Mouse (Mus musculus): ENCODE data around the gene Lrrc8a.

Gene Lrrc8a

GRCm38 (mm10) chr2:30237199-30237880 lies at the start of gene Lrrc8a:
Gene Lrrc8a, plus strand, starts transcription at chr2:30237715.
- peak; percentile 97 for DNase-seq (ENCODE audit: low read depth, low spot score)

- no peak for DNase-seq (ENCODE audit: low read depth, low spot score)
These were observed 45.5 kb upstream of the Lrrc8a start for GRCm38 (mm10) chr2:30191790-30192580.

DNA sequence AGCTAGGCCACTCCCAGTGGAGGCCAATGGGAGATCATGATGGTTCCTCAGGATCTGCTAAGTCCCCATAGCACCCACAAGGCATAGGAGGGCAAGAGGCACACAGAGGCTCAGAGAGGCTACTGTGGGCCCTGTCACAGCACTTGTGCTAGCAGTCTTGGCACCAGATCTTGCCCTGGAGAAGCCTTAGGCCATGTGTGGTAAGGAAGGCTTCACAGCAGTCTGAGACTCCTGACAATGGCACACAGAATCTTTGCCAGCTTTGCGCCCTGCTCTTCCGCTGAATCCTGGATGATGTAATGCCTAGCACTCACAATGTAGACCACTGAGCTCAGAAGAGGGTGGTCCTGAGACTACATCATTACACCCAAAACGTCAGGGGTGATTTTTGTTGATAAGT lies 42.9 kb upstream of the Lrrc8a start:
- DNase-seq (ENCODE audit: low read depth, low spot score) = no peak

GRCm38 (mm10) chr2:30198021-30198420 lies 39.5 kb upstream of the Lrrc8a start:
- no peak for DNase-seq (ENCODE audit: low read depth, low spot score)

- DNase-seq (ENCODE audit: low read depth, low spot score) = no peak
These were observed 37.5 kb upstream of the Lrrc8a start for GRCm38 (mm10) chr2:30199984-30200383.

DNA sequence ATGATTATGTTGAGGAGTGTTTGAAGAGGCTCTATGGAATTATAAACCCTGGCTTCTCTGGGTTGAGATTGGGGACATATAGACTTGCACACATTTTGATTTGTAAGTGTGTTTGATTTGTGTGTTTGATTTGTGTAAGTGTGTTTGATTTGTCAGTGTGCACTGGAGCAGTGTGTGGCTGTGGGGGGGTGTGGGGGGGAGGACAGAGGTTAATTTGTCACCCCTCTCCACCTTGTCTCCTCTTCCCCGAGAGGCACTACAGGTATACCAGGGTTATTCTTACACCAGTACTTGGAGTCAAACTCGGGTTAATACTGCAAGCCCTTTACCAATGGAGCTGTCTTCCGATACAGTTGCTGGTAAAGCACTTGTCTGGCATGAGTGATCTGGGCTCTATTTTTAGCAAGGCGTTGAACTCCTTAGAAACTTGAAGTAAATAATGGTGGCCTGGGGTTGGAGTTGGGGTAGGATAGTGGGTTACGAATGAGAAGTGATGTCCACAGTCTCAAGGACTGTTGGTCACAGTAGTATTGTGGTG lies 37.1 kb upstream of the Lrrc8a start:
- DNase-seq (ENCODE audit: low read depth, low spot score) = no peak

GRCm38 (mm10) chr2:30203439-30203838 lies 34.1 kb upstream of the Lrrc8a start:
- DNase-seq (ENCODE audit: low read depth, low spot score) = no peak

GRCm38 (mm10) chr2:30205255-30205628 lies 32.3 kb upstream of the Lrrc8a start:
- no peak for DNase-seq (ENCODE audit: low read depth, low spot score)

DNA sequence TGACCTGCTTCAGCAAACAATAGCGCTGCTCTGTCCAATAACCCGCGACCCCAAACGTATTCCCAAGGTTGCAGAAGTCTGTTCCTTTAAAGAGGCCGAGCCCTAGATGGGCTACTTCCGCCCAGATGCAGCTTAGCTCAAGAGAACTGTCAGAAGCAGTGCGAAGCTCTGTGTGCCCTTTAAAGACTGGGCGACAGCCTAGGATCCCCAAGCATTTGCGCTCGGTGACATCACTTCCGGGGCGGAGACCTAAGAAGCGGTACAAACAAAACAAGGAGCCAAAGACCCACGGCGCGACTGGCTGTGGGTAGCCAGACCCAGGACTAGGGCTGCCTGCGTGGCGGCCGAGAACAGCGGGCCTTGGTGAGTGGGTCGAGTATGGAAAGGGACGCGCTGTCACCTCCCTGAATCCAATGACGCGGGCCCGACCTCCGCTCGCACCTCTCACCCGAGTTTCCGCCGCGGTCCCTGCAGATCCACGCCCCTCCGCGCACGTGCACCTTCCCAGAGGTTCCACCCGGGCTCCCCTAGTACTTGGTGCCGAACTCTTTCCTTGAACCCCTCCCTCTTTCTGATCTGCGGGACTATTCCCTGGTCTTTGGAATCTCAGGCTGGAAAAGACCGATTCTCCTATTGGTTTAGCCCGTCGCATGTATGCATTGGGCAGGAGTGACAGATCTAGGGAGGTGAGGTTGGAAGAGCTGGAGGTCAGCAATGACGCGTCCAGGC lies 31.7 kb upstream of the Lrrc8a start, which contains the start of gene Kyat1:
Gene Kyat1 (minus strand): TSS at position 219 of the 729 bp plus-strand sequence.
- DNase-seq (ENCODE audit: low read depth, low spot score) = peak; percentile 98

- no peak for DNase-seq (ENCODE audit: low read depth, low spot score)
These were observed 30.1 kb upstream of the Lrrc8a start for GRCm38 (mm10) chr2:30207401-30207800.

DNA sequence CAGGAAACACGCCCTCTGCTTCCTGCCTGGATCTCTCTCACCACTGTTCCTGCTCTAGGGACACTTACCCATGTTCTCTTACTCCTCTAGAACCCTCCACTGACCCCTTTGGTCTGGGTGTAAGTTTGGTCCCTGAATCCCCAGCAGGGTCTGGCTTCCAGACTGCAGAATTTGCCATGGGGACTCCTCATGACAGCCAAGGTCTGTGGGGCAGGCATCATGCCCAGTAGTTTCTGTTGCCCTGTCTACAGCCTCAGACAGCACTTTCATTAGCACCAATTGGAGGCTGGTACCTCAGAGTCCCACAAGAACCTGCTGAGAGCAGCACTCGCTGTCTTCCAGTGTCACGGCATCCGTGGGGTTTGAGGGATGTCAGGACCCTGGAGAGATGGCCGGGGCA lies 29.6 kb upstream of the Lrrc8a start:
- DNase-seq (ENCODE audit: low read depth, low spot score) = no peak

DNA sequence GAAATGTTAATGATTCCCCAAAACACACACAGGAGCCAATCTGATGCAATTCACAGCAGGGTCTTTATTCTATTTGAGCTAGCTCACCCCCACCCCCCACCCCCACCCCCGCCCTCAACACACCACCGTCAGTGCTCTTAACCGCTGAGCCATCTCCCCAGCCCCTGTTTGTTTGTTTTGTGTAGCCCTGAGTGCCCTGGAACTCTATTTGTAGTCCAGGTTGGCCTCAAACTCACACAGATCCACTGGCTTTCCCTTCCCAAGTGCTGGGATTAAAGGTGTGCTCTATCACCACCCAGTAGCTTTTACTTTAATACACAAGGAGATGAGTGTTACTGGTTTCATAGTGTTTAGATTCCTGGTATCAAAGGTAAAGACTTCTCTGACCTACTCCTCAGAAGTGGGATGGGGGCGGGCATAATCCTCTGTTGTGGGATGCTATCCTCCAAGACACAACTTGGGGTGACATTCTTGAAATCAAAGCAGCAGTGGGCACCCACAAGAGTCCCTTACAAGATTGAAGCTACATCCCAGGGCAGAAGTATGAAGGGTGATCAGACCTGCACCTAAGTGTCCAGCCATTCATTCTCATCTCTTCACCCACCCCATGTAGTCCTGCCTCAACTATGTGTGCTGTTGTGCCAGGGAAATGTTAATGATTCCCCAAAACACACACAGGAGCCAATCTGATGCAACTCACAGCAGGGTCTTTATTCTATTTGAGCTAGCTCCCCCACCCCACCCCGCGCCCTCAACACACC lies 25.9 kb upstream of the Lrrc8a start:
- no peak for DNase-seq (ENCODE audit: low read depth, low spot score)

DNA sequence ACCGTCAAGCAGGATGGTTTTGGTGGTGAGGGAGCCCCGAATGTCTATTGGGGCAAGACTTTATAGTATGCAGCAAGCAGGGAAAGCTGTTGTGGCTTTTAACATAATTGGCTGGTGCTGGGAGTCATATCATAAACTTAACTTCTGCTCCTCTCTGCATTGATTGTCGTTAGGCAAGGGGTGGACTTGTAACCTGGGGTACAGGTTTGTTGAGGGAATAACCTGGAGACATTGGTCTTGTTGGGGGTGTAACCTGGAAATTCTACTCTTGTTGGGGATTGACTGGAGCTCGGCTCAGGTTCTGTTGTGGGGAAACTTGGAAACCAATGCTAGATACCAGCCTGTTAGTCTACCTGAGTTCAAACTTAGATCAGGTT lies 25.4 kb upstream of the Lrrc8a start:
- DNase-seq (ENCODE audit: low read depth, low spot score) = no peak

GRCm38 (mm10) chr2:30212951-30213350 lies 24.6 kb upstream of the Lrrc8a start:
- no peak for DNase-seq (ENCODE audit: low read depth, low spot score)

DNA sequence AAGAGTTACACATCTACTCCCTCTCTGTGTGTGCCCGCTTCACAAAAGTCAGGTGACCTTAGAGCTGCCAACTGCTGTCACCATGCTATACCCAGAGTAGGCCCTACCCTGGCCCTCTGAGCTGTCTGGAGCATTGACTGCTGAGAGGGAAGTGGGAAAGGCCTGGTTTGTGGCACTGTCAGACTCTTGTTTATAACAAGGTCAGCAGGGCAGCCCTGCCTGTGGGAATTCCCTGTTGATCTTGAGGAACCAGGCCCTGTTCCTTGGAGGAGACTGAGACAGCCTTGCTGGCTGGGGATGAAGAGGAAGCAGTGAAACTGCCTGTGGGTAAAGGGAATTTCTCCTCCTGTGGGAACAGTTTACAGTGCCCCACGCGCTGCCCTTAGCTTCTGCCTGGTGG lies 22.8 kb upstream of the Lrrc8a start:
- DNase-seq (ENCODE audit: low read depth, low spot score) = no peak

DNA sequence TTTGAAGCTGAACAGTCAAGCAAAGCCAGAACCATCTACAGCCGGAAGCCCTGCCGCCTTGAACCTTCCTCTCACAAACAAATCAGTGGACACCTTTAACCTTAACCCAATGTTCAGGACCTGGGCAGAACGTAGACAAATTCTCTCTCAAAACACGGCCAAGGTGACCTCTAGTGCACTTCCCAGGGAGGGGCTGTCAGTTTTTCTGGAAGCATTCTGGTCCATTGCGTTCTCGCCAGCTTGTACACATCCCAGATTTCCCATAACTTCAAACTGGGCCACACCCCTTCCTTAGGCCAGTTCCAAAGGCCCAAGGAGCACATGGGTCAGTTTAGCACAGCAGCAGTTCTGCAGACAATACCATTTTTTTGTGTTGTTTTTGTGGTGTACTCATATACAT lies 22.0 kb upstream of the Lrrc8a start:
- DNase-seq (ENCODE audit: low read depth, low spot score) = no peak

- no peak for DNase-seq (ENCODE audit: low read depth, low spot score)
These were observed 21.2 kb upstream of the Lrrc8a start for GRCm38 (mm10) chr2:30216293-30216692.

DNA sequence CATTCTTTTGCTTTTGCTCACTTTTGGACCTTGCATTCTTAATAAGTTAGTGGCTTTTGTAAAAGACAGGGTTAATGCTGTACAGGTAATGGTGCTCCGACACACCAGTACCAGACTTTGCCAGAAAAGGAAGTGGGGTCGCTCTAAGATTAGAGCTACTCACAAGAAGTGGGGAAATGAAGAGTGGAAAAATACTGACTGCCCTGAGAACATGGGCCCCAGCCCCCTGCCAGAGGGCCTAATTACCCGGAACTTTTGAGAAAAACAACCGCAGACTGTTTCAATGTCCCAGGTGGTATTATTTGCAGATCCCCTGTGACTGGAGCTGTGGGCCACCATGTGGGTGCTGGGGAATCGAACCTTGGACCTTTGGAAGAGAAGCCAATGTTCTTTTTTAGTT lies 1.9 kb upstream of the Lrrc8a start:
- no peak for DNase-seq (ENCODE audit: low read depth, low spot score)

DNA sequence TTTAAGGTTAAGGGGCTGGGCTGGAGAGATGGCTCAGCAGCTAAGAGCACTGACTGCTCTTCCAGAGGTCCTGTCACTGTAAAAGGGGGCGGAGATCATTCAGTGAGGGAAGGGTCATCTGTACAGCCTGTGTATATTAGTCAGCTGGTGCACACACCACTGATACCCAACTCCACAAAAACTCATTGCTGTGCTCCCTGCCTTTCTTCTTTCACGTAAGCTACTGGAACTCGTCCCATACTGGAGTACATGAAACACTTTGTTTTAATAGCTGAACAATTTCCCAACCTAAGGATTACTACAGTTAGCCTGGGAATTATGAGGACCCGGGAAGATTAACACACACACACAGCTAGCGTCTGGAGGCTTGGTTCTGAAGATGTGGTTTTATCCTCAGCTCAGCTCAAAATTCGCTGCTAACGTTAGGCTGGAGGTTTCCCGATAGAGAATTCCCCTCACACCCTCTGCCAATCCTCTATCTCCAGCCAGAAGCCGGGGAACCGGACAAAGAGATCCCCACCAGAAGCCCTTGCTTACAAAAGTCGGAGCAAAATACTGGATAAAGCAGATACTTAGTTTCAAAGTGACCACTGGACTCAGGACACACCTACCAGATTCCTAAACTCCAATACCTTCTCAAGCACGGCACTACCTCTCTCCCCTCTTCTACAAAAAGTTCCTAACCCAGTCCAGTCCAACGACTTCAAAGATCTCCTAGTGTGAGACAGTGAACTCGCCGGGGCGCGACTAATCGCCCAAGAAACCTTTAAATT lies 903 bp upstream of the Lrrc8a start:
- no peak for DNase-seq (ENCODE audit: low read depth, low spot score)

- DNase-seq (ENCODE audit: low read depth, low spot score) = no peak
These were observed 366 bp downstream of the Lrrc8a start for GRCm38 (mm10) chr2:30237881-30238280.
